Mouse (Mus musculus): Measurements from ENCODE around the gene Ctcfl.

DNA sequence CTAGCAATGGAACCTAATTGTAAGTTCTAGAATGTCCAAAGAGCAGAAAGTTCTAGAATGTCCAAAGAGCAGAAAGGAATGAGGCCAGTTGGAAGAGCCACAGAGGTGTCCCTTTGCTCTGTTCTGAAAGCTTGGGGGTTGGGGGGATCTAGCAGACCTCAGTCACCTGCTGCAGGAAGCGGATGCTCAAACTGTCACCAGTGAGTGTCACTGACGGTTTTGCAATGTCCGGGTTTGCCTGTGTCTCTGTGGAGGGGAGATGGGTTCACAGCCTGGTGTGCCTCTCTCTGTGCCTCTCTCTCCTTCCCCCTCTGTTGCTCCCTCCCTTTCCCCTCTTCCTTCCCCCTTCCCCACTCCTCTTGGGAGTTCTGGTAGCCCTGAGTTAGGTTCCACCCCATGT is 36.6 kb downstream of the Ctcfl start:
- TF ChIP-seq POLR2A (IDR thresholded peaks at IDR 0.05; ENCODE audit: borderline replicate concordance, control insufficient read depth, low read depth, low read length) (no peak), CTCF (IDR thresholded peaks at IDR 0.05; ENCODE audit: control insufficient read depth, insufficient read depth, low read length) (no peak)

Data from bone marrow, adult 2 months (tissue).